Mouse (Mus musculus): ENCODE results near the gene Ptpa. TPM values are rescaled to one million over a fixed set of nuclear protein-coding genes. Genes with fewer than 3 reads are reported as not detected.
A peak's percentile ranks its signal among the peaks of the same experiment; 100 is the strongest.

Ptpa gene
- total and polyA plus RNA-seq, 2 experiments from 2014 or later, result 92.4 to 109 TPM

- Histone ChIP-seq H3K4me3 (ENCODE audit: low read depth, low read length) (no peak overlapping the region), H3K9me3 (replicated peaks; ENCODE audit: control insufficient read depth, low read length) (no peaks in the 10 kb centered on the region), H3K9ac (replicated peaks; ENCODE audit: low read depth, low read length) (0 out of 2 replicates have a peak overlapping the region, but pooled peaks have one; percentile 27), H3K27ac (ENCODE audit: low read depth) (peak overlapping the region; percentile 94), H3K4me2 (ENCODE audit: low read depth, low read length) (no peak overlapping the region), H3K36me3 (replicated peaks; ENCODE audit: control insufficient read depth, insufficient read depth, low read length) (peaks cover 90% of the 10 kb centered on the region), H3K4me1 (ENCODE audit: control insufficient read depth, insufficient read depth) (peaks cover 29% of the 10 kb centered on the region), H3K27me3 (ENCODE audit: control insufficient read depth, insufficient read depth, low read length) (no peaks in the 10 kb centered on the region)
- no peak for TF ChIP-seq CTCF (IDR thresholded peaks at IDR 0.05; ENCODE audit: low read depth)
- TF ChIP-seq EP300 (IDR thresholded peaks at IDR 0.05; ENCODE audit: low read depth), result no peak
- DNase-seq (ENCODE audit: low spot score), result no peak
- no peak for ATAC-seq (ENCODE audit: insufficient read depth, low read depth)
- 73% methylated on average over 8 of the region's 8 CpGs for WGBS
Measured at GRCm38 (mm10) chr2:30408452-30409100, 7.3 kb upstream of the Ptpa start.

GRCm38 (mm10) chr2:30409454-30410176, 6.2 kb upstream of the Ptpa start:
- 67% methylated on average over 5 of the region's 5 CpGs for WGBS
- no peaks in the 10 kb centered on the region for H3K9me3 ChIP-seq (replicated peaks; ENCODE audit: control insufficient read depth, low read length)
- no peaks in the 10 kb centered on the region for H3K27me3 ChIP-seq (ENCODE audit: control insufficient read depth, insufficient read depth, low read length)
- TF ChIP-seq EP300 (IDR thresholded peaks at IDR 0.05; ENCODE audit: low read depth) (peak; percentile 85), CTCF (IDR thresholded peaks at IDR 0.05; ENCODE audit: low read depth) (no peak)
- H3K4me3 ChIP-seq (ENCODE audit: low read depth, low read length), result no peak overlapping the region
- ATAC-seq (ENCODE audit: insufficient read depth, low read depth) (peak; percentile 95), DNase-seq (ENCODE audit: low spot score) (peak; percentile 88)
- H3K36me3 ChIP-seq (replicated peaks; ENCODE audit: control insufficient read depth, insufficient read depth, low read length), result peaks cover 80% of the 10 kb centered on the region
- 0 out of 2 replicates have a peak overlapping the region, but pooled peaks have one; percentile 11 for H3K4me2 ChIP-seq (ENCODE audit: low read depth, low read length)
- H3K27ac ChIP-seq (ENCODE audit: low read depth), result peak overlapping the region; percentile 94
- H3K4me1 ChIP-seq (ENCODE audit: control insufficient read depth, insufficient read depth), result peaks cover 37% of the 10 kb centered on the region
- H3K9ac ChIP-seq (replicated peaks; ENCODE audit: low read depth, low read length), result 0 out of 2 replicates have a peak overlapping the region, but pooled peaks have one; percentile 46

- ATAC-seq (ENCODE audit: insufficient read depth, low read depth), result no peak
- Histone ChIP-seq H3K27me3 (ENCODE audit: control insufficient read depth, insufficient read depth, low read length) (no peaks in the 10 kb centered on the region), H3K36me3 (replicated peaks; ENCODE audit: control insufficient read depth, insufficient read depth, low read length) (peaks cover 44% of the 10 kb centered on the region), H3K27ac (ENCODE audit: low read depth) (no peak overlapping the region), H3K4me3 (ENCODE audit: low read depth, low read length) (peak overlapping the region; percentile 8), H3K4me2 (ENCODE audit: low read depth, low read length) (peak overlapping the region; percentile 70), H3K9me3 (replicated peaks; ENCODE audit: control insufficient read depth, low read length) (no peaks in the 10 kb centered on the region), H3K9ac (replicated peaks; ENCODE audit: low read depth, low read length) (0 out of 2 replicates have a peak overlapping the region, but pooled peaks have one; percentile 91), H3K4me1 (ENCODE audit: control insufficient read depth, insufficient read depth) (peaks cover 48% of the 10 kb centered on the region)
- TF ChIP-seq EP300 (IDR thresholded peaks at IDR 0.05; ENCODE audit: low read depth) (no peak), CTCF (IDR thresholded peaks at IDR 0.05; ENCODE audit: low read depth) (no peak)
- no peak for DNase-seq (ENCODE audit: low spot score)
- WGBS, result 71% methylated on average over 14 of the region's 16 CpGs
Measured at GRCm38 (mm10) chr2:30413038-30413973, 2.5 kb upstream of the Ptpa start.

GRCm38 (mm10) chr2:30414101-30414500, 1.7 kb upstream of the Ptpa start:
- 79% methylated on average over 4 of the region's 4 CpGs for WGBS
- Histone ChIP-seq H3K27ac (ENCODE audit: low read depth) (no peak overlapping the region), H3K4me1 (ENCODE audit: control insufficient read depth, insufficient read depth) (peaks cover 47% of the 10 kb centered on the region), H3K36me3 (replicated peaks; ENCODE audit: control insufficient read depth, insufficient read depth, low read length) (peaks cover 36% of the 10 kb centered on the region), H3K4me3 (ENCODE audit: low read depth, low read length) (peak overlapping the region; percentile 84), H3K4me2 (ENCODE audit: low read depth, low read length) (peak overlapping the region; percentile 70), H3K9ac (replicated peaks; ENCODE audit: low read depth, low read length) (peak overlapping the region; percentile 91; the same call in 1 of the 2 replicates), H3K27me3 (ENCODE audit: control insufficient read depth, insufficient read depth, low read length) (no peaks in the 10 kb centered on the region), H3K9me3 (replicated peaks; ENCODE audit: control insufficient read depth, low read length) (no peaks in the 10 kb centered on the region)
- TF ChIP-seq EP300 (IDR thresholded peaks at IDR 0.05; ENCODE audit: low read depth) (no peak), CTCF (IDR thresholded peaks at IDR 0.05; ENCODE audit: low read depth) (no peak)
- no peak for DNase-seq (ENCODE audit: low spot score)
- no peak for ATAC-seq (ENCODE audit: insufficient read depth, low read depth)

GRCm38 (mm10) chr2:30414681-30415080, 1.2 kb upstream of the Ptpa start:
- peaks cover 50% of the 10 kb centered on the region for H3K4me1 ChIP-seq (ENCODE audit: control insufficient read depth, insufficient read depth)
- peak overlapping the region; percentile 84 for H3K4me3 ChIP-seq (ENCODE audit: low read depth, low read length)
- DNase-seq (ENCODE audit: low spot score), result no peak
- H3K4me2 ChIP-seq (ENCODE audit: low read depth, low read length), result peak overlapping the region; percentile 70
- WGBS, result 43% methylated on average over 5 of the region's 5 CpGs
- H3K27ac ChIP-seq (ENCODE audit: low read depth), result peak overlapping the region; percentile 94
- H3K27me3 ChIP-seq (ENCODE audit: control insufficient read depth, insufficient read depth, low read length), result no peaks in the 10 kb centered on the region
- TF ChIP-seq CTCF (IDR thresholded peaks at IDR 0.05; ENCODE audit: low read depth), result no peak
- TF ChIP-seq EP300 (IDR thresholded peaks at IDR 0.05; ENCODE audit: low read depth), result no peak
- H3K36me3 ChIP-seq (replicated peaks; ENCODE audit: control insufficient read depth, insufficient read depth, low read length), result peaks cover 30% of the 10 kb centered on the region
- H3K9ac ChIP-seq (replicated peaks; ENCODE audit: low read depth, low read length), result peak overlapping the region; percentile 91
- no peaks in the 10 kb centered on the region for H3K9me3 ChIP-seq (replicated peaks; ENCODE audit: control insufficient read depth, low read length)
- no peak for ATAC-seq (ENCODE audit: insufficient read depth, low read depth)

All from heart, postnatal 0 days (tissue).